Mouse (Mus musculus): ENCODE results near the gene Inha.

The Inha gene

GRCm38 (mm10) chr1:75521321-75522031 lies 14.6 kb downstream of the Inha start, which contains the start of gene Stk11ip:
TSS of gene Stk11ip (plus strand) at chr1:75521529.
- DNase-seq, result peak; percentile 91 to 95

GRCm38 (mm10) chr1:75524679-75525078 lies 17.8 kb downstream of the Inha start:
- no peak for DNase-seq

DNA sequence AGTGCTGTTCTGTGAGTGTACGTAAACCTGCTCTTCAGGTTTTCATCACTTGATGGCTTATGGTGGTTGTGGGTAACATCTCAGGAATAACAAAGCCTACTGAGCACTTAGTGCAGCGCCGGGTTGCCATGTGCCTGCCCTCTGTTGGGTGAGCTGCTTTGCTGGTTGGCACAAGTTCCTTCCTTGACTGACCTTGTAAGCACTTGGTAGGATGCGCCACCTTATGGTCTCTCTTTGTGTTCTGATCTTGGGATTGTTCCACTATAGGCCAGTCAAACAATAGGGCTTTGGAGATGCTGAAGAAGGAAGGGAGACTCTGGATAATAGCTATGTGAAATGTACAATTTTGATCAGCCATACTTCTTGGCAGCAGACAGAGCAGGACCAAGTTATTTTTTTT lies 23.7 kb downstream of the Inha start:
- no peak for DNase-seq

DNA sequence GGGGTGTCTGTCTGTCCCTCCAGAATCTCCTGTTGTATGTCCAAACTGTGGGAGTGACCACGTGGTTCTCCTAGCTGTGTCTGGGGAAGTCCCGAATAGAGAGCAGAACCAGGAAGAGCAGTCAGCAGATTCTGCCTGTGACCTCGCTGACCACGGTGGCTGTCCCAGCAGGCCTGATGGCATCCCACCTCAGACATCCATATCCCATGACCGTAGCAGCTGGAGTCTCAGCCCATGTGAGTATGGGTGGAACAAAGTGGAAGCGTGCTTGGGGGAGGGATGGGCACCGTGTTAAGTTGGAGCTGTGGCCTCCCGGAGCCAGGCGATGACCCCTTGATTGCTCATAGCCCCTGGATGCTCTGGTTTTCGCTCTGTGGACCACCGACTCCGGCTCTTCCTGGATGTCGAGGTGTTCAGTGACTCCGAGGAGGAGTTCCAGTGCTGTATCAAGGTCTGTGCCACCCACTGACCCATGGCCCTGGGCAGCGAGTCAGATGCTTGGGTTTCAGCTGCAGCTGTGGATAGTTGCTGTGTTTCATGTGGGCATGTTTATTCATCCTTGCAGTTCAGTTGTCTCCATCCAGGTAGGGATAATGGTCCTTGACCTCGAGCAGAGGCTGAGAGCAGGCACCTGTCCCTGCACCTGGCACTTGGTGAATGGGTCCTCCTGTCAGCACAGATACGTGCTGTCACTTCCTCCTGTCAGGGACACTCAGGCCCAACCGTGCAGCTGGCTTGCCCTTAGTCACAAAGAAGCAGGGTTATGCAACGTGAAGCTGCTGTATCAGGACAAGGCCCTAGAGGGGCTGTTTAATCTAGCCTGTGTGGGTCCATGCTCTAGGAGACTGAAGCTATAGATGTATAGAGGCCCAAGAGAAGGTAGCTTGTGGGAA lies 25.6 kb downstream of the Inha start:
- DNase-seq, result no peak

DNA sequence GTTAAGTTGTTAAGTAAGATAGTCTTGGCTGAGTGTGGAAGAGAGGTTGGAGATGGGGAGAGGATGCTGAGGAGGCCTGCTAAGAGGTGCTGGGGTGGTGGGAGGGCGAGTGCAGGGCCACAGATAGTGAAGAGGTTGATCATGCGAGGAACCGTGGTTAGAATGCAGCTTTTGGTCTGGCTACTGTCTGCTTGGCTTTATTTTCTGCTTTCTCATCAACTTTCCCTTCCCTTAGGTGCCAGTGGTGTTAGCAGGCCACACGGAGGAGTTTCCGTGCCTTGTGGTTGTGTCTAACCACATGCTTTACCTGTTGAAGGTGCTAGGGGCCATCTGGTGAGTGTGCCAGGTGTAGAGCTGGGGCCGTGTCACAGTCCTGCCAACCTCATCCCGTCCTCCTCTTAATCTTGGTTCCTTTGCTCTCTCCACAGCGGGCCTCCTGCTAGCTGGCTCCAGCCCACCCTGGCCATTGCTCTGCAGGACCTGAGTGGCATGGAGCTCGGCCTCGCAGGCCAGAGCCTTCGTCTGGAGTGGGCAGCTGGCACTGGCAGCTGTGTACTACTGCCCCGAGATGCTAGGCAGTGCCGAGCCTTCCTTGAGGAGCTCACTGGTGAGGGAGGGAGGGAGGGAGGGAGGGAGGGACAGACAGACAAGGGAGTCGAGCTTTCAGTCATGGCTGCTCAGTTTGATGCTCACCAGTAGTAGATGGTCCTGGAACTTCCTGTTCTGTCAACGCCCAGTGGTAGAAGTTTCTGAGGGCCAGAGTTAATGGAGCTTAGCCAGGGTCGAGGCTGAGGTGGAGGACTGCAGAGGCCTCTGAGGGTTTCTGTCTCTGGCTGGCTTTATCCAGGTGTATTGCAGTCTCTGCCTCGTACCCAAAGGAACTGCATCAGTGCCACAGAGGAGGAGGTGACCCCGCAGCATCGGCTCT lies 26.7 kb downstream of the Inha start:
- DNase-seq, result no peak

DNA sequence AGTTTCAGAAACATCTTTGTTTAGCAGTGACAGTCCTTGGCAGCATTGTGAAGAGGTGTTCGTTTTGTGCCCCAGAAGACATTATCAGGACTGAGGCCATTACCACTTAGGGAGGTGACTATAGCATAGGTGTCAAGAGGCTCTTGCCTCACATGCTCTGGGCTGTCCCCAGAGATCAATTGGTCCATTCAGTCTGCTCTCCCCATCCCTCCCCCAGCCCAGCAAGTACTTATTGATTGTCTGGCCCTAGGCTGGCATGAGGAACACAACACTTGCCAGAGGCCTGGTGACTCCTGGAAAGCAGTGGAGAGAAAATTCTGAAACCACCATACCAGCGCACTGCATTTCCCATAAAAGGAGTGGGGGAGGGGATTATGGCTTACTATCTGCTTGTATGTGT lies 30.7 kb downstream of the Inha start:
- DNase-seq, result no peak

GRCm38 (mm10) chr1:75538597-75539190 lies 31.8 kb downstream of the Inha start:
- no peak for DNase-seq

GRCm38 (mm10) chr1:75541496-75541895 lies 34.6 kb downstream of the Inha start:
- no peak for DNase-seq

DNA sequence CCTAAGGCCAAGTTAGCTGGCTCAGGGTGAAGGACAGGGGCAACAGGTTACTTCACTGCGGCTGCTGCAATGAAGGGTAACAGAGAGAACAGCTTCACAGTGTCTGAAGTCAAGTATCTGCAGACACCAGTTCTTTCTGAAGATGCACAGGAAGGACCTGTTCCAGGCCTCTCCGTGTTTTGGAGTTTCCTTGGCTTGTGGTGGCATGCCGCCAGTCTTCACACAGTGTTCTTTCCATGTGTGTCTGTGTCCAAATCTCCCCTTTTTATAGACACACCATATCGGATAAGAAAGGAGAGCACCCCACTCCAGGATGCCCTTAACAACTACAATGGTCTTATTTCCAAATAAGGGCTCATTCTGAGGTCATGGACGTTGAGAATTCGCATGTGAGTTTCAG lies 37.5 kb downstream of the Inha start:
- no peak for DNase-seq

DNA sequence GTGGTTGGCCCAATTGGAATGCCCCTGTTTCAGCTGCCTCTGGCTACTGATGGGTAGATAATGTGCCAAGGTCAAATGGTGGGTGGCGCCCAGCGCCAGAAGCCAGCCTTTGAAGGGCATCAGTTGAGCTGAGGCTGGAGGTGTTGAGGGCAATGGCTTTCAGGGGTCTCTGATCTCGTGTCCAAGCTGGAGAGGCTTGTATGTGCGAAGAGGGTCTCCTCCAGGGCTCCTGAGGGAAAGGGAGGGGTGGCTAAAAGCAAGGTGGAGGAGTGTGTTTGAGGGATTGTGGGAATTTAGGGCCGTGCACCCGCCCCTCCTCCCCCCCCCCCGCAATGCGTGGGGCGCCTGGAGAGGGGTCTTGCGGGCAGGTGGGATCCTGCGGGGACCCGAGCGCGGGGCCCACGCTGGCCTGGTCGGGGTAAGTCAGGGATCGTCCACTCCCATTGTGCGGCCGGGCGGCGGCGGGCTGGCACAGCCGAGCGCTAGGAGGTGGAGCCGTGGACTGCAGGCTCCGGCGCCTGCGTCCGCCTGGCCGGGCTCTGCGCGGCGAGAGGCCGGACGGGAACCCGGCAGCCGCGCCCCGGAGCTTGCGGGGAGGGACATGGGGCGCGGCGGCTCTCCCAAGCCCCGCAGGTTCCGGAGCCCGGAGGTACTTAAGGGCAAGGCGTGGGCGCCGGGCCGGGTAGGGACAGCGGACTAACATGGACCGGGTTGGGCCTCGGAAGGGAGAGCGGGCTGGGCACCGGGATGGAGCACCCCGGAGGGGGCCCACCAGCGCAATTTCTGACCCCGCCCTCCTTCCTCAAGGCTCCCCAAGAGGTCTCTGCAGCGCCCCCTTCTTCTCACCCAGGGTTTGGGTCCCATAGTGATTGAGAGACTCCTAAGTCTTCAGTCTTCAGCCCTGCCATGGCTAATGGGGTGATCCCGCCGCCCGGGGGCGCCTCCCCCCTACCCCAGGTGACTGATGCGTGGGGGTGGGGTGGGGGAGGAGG lies 39.4 kb downstream of the Inha start, which contains the start of gene Slc4a3:
TSS of gene Slc4a3 (plus strand) at position 302 of the 992 bp plus-strand sequence.
- DNase-seq, result peak; percentile 55 to 69

- no peak for DNase-seq
Measured at GRCm38 (mm10) chr1:75547351-75547750, 40.5 kb downstream of the Inha start.

GRCm38 (mm10) chr1:75548083-75548482 lies 41.2 kb downstream of the Inha start:
- DNase-seq, result no peak

GRCm38 (mm10) chr1:75548871-75549270 lies 42.0 kb downstream of the Inha start:
- DNase-seq, result no peak

DNA sequence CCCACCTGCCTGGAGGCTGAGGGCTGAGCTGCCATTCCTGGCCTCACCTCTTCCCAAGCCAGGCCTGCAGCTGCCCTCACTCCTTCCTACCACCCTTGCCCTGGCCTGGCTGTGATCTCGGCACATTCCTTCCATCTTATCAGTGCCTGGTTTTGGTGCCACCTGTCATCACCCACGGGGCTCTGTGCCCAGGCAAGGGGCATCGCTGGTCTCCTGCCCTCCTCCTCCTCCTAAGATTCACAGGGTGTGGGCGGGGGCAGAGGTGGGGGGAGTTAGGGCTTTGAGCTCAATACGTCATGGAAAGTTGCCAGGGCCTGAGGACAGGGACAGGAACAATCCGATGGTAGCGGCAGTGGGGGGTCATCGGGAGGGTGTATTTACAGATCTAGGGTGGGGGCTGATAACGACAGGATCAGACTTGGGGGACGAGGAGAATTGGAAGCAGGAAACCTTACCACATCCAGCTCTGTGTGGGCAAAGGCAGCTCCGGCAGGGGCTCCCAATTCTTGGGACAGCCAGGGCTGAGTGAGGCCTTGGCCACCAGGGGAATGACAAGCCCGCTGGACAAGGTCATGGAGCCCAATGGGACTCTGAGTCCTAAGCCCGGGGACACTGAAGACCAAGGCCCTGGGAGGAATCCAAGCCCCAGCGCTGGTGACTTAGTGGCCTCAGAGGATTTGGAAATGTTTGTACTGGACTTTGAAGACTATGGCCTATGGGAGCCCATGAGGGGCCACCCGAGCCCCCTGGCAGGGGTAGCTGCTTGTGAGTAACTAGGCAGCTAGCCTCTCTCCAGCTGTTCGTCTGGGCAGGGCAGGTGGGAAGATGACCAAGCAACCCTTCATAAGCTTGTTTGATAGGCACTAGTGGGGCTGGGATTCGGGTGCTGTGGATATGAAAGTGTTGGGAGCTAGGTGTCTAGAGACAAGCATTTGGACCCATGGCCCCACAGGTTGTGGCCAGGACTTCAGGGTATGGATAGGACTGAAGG lies 42.7 kb downstream of the Inha start:
- no peak for DNase-seq

- DNase-seq, result no peak
Measured at GRCm38 (mm10) chr1:75550586-75550985, 43.7 kb downstream of the Inha start.

DNA sequence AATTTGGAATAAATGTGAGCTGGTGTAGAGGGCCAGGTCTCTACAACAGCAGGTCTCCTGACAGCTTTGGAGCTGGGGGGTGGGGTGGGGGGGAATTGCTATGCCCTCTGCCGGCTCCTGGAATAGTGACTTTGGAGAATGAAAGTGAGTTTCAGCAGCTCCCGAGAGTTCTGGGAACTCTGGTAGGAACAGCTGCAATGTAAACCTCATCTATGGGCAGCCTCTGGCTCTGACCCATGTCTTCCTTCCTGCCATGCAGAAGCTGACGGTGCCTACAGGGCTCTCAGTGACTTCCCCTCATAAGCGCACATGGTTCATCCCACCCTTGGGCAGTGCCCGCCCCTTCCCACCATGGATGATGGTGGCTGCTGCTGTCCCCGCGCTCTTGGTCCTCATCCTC lies 48.8 kb downstream of the Inha start:
- no peak for DNase-seq

DNA sequence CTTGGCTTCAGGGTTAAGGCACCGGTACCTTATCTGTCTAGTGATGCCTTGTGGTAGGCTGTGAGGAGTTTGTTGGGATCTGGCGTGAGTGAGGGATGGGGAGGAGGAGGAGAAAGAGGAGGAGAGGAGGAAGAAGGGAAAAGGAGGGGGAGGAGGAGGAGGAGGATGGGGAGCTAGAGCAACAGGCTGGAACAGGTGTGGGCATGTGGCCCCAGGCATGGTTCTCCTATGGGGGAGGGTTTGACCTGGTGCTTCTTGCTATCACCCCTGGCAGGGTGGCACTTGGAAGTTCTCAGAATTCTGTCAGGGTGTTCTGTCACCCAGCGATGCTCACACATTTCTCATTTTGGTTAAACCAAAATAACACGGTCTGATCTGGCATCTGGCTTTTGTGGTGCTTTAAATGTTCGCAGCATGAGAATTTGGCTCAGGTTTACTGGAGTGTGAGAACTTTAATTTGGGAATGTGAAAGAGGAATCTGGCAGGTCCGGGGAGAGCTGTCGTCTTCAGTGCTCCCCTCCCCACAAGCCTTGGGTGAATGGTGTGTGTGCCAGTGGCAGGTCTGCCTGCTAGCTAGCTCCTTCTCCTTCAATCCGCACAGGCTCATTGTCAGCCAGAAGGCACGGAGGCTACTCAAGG lies 49.4 kb downstream of the Inha start:
- no peak for DNase-seq

- DNase-seq, result no peak
Measured at GRCm38 (mm10) chr1:75557041-75557440, 50.2 kb downstream of the Inha start.

Data from lung, adult 18-20 months (tissue).